Comparison of ENCODE assay signal across 18 mouse cellular contexts in the genomic region with DNA sequence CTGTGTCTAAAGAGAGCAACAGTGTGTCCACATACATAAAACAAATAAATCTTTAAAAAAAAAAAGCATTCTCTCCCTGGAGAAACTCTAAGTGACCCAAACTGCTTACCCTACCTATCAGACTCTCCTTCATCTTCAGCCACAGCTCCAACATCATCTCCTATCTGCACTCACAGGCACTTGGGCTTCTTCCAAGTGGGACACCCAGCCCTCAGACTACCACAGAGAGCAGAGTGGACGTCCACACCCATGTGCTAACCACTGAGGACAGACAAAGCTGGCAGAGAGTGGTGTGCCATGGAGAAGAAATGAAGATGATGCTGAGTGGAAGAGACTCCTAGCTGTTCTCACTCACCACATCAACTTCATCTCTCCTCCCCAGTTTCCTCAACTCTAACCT. TPM values are rescaled to one million over a fixed set of nuclear protein-coding genes. Genes with fewer than 3 reads are reported as not detected.
"Had no signal": no experiment of that assay in that cellular context is flagged by ENCODE, and none has a peak within 500 bp of the region (broad histone marks: within the 10 kb centered on the region; RNA-seq: fewer than 3 reads in every experiment).

No protein-coding gene starts in this region.

- H3K4me3 ChIP-seq: limb, embryonic 12.5 days; midbrain, embryonic 12.5 days; neural tube, embryonic 13.5 days had no signal

- H3K36me3 ChIP-seq: limb, embryonic 12.5 days; midbrain, embryonic 12.5 days; neural tube, embryonic 13.5 days had no signal

- H3K4me2 ChIP-seq: limb, embryonic 12.5 days; liver, embryonic 11.5 days; midbrain, embryonic 12.5 days; neural tube, embryonic 13.5 days had no signal

- H3K27ac ChIP-seq: limb, embryonic 12.5 days; midbrain, embryonic 12.5 days; neural tube, embryonic 13.5 days had no signal

- H3K9ac ChIP-seq: limb, embryonic 12.5 days; midbrain, embryonic 12.5 days; neural tube, embryonic 13.5 days had no signal

- H3K9me3 ChIP-seq: limb, embryonic 12.5 days; midbrain, embryonic 12.5 days; neural tube, embryonic 13.5 days had no signal

- ATAC-seq: lung, postnatal 0 days; midbrain, embryonic 16.5 days had no signal

- DNase-seq: kidney, adult 8-10 months; kidney, postnatal 25 days; layer of hippocampus, adult 9-11 months; layer of hippocampus, postnatal 36 days; lung, adult 2 months; lung, postnatal 36 days; right cerebral cortex, postnatal 14 days; thymus, adult 18-20 months; thymus, postnatal 14 days had no signal

- H3K27me3 ChIP-seq: limb, embryonic 12.5 days; midbrain, embryonic 12.5 days; neural tube, embryonic 13.5 days had no signal

- H3K4me1 ChIP-seq: limb, embryonic 12.5 days had no signal

RNA-seq across cellular contexts. Expression of a gene that starts 25.5 kb away (rescaled TPM):
- total RNA-seq: megakaryocyte, adult 5-6 weeks had no signal
- polyA plus RNA-seq: intestine, embryonic 14.5 days; limb, embryonic 12.5 days; liver, embryonic 11.5 days; lung, adult 2 months; lung, postnatal 0 days; stomach, embryonic 14.5 days had no signal
